Mouse (Mus musculus) thymus, postnatal 0 days (tissue): ENCODE measurements around the gene Pgc. TPM values are rescaled to one million over a fixed set of nuclear protein-coding genes. Genes with fewer than 3 reads are reported as not detected.

Experiments
- DNase-seq: peaks from one replicate; pipeline ENCODE4 v3.0.0-alpha.2; 2015; ENCODE audit warnings: low spot score
- polyA plus RNA-seq: library from polyadenylated mRNA; unstranded; fragments of >200 nt; fragmentation: Nextera tagmentation; extraction: Ambion mirVana; gene quantifications from 2 replicates; pipeline ENCODE4 v1.2.1, GENCODE M21; 2015

The Pgc gene
- polyA plus RNA-seq, 1 experiment from 2014 or later: 2.5 TPM

- no peak for DNase-seq
These were observed 18.7 kb upstream of the Pgc start for GRCm38 (mm10) chr17:47707961-47708360.

GRCm38 (mm10) chr17:47708972-47709371 lies 17.7 kb upstream of the Pgc start:
- no peak for DNase-seq

- DNase-seq: no peak
These were observed 16.6 kb upstream of the Pgc start for GRCm38 (mm10) chr17:47710036-47710435.

- DNase-seq: no peak
These were observed 14.8 kb upstream of the Pgc start for GRCm38 (mm10) chr17:47711883-47712282.

- no peak for DNase-seq
These were observed 13.6 kb upstream of the Pgc start for GRCm38 (mm10) chr17:47712889-47713571.

- DNase-seq: no peak
These were observed 11.6 kb upstream of the Pgc start for GRCm38 (mm10) chr17:47715037-47715436.

GRCm38 (mm10) chr17:47721183-47721582 lies 5.5 kb upstream of the Pgc start:
- DNase-seq: no peak

GRCm38 (mm10) chr17:47730633-47731575 lies 4.3 kb downstream of the Pgc start:
- DNase-seq: no peak

GRCm38 (mm10) chr17:47735553-47736100 lies 9.0 kb downstream of the Pgc start:
- DNase-seq: no peak

GRCm38 (mm10) chr17:47736856-47737255 lies 10.2 kb downstream of the Pgc start, which contains the start of gene Tfeb:
Gene Tfeb (plus strand): TSS chr17:47737030.
- DNase-seq: peak; percentile 94

- DNase-seq: peak; percentile 46
These were observed 10.8 kb downstream of the Pgc start for GRCm38 (mm10) chr17:47737271-47738065.

GRCm38 (mm10) chr17:47738066-47738878 lies 11.6 kb downstream of the Pgc start:
- DNase-seq: peak; percentile 46

- DNase-seq: peak; percentile 47
These were observed 12.5 kb downstream of the Pgc start for GRCm38 (mm10) chr17:47738879-47739798.

GRCm38 (mm10) chr17:47740186-47740585 lies 13.5 kb downstream of the Pgc start:
- no peak for DNase-seq

- peak; percentile 34 for DNase-seq
These were observed 16.5 kb downstream of the Pgc start for GRCm38 (mm10) chr17:47742991-47743734.

GRCm38 (mm10) chr17:47744086-47744485 lies 17.4 kb downstream of the Pgc start:
- no peak for DNase-seq

- no peak for DNase-seq
These were observed 18.2 kb downstream of the Pgc start for GRCm38 (mm10) chr17:47744746-47745368.
